ENCODE assay signal across 9 mouse cellular contexts in genomic region chr17:45581567-45581983, GRCm38 (mm10). TPM values are rescaled to one million over a fixed set of nuclear protein-coding genes. Genes with fewer than 3 reads are reported as not detected.
A peak's percentile ranks its signal among the peaks of the same experiment; 100 is the strongest.
DNase-seq lines count a peak whose midpoint lies in the region; ATAC-seq and TF ChIP-seq lines count a peak whose summit lies in the region.
"Had no signal": no experiment of that assay in that cellular context is flagged by ENCODE, and none has a peak within 500 bp of the region (broad histone marks: within the 10 kb centered on the region; RNA-seq: fewer than 3 reads in every experiment).

No protein-coding gene starts in this region.

- WGBS in cerebellum, adult 2 months = 5% methylated on average over 2 of the region's 2 CpGs
- WGBS in kidney, postnatal 0 days = 8% methylated on average over 2 of the region's 2 CpGs
- 5% methylated on average over 2 of the region's 2 CpGs for WGBS in liver, postnatal 0 days (ENCODE audit: insufficient replicate concordance)

- no peaks in the 10 kb centered on the region for H3K9me3 ChIP-seq in kidney, postnatal 0 days (replicated peaks; ENCODE audit: low read length)
- no peaks in the 10 kb centered on the region for H3K9me3 ChIP-seq in liver, postnatal 0 days (ENCODE audit: low read length)

- TF ChIP-seq EP300 in liver, postnatal 0 days (IDR thresholded peaks at IDR 0.05; ENCODE audit: low read depth) = no peak; the same call in 1 of the 2 replicates

- no peaks in the 10 kb centered on the region for H3K27me3 ChIP-seq in cerebellum, adult 2 months (ENCODE audit: control insufficient read depth, insufficient read depth, low read length)
- no peaks in the 10 kb centered on the region for H3K27me3 ChIP-seq in kidney, postnatal 0 days (ENCODE audit: insufficient read depth, low read length)
- H3K27me3 ChIP-seq in liver, postnatal 0 days (ENCODE audit: insufficient read depth, low read length) = no peaks in the 10 kb centered on the region

- H3K4me3 ChIP-seq in cerebellum, adult 2 months (replicated peaks; ENCODE audit: insufficient read depth, low read depth, low read length) = no peak overlapping the region
- H3K4me3 ChIP-seq in kidney, postnatal 0 days (replicated peaks; ENCODE audit: low read depth, low read length) = no peak overlapping the region
- no peak overlapping the region for H3K4me3 ChIP-seq in liver, postnatal 0 days (ENCODE audit: low read depth, low read length)

- no peaks in the 10 kb centered on the region for H3K36me3 ChIP-seq in kidney, postnatal 0 days (ENCODE audit: insufficient read depth, low read length)
- H3K36me3 ChIP-seq in liver, postnatal 0 days (replicated peaks; ENCODE audit: insufficient read depth, low read length) = peaks cover 13% of the 10 kb centered on the region

- no peak overlapping the region for H3K9ac ChIP-seq in kidney, postnatal 0 days (ENCODE audit: low read depth, low read length)
- no peak overlapping the region for H3K9ac ChIP-seq in liver, postnatal 0 days (replicated peaks)

- DNase-seq in adrenal gland, adult (ENCODE audit: inconsistent age in 2 of 2, low spot score in 1 of 2) = peak; percentile 72 to 91
- no peak for DNase-seq in adrenal gland, adult 8-10 months
- peak; percentile 74 for DNase-seq in cerebellum, adult 2 months
- peak; percentile 93 for DNase-seq in kidney, postnatal 0 days (ENCODE audit: low spot score)
- peak; percentile 81 for DNase-seq in liver, postnatal 0 days
- DNase-seq in retina, postnatal 7 days (ENCODE audit: low read depth, low spot score) = peak; percentile 67

- peaks cover 23% of the 10 kb centered on the region for H3K4me1 ChIP-seq in cerebellum, adult 2 months (ENCODE audit: control insufficient read depth, insufficient read depth, low read length)
- peaks cover 21% of the 10 kb centered on the region for H3K4me1 ChIP-seq in kidney, postnatal 0 days (replicated peaks; ENCODE audit: insufficient read depth, low read length)
- H3K4me1 ChIP-seq in liver, postnatal 0 days (ENCODE audit: insufficient read depth) = peaks cover 45% of the 10 kb centered on the region

- peak; percentile 71 for TF ChIP-seq CTCF in cerebellum, adult 2 months (IDR thresholded peaks at IDR 0.05; ENCODE audit: borderline replicate concordance, insufficient read depth, low read depth, low read length)
- peak; percentile 97 for TF ChIP-seq CTCF in kidney, postnatal 0 days (IDR thresholded peaks at IDR 0.05; ENCODE audit: low read depth)
- peak; percentile 97 for TF ChIP-seq CTCF in liver, postnatal 0 days (IDR thresholded peaks at IDR 0.05; ENCODE audit: low read depth)

- H3K27ac ChIP-seq in cerebellum, adult 2 months (ENCODE audit: insufficient read depth, low read length) = no peak overlapping the region
- H3K27ac ChIP-seq in kidney, postnatal 0 days = peak overlapping the region; percentile 73
- peak overlapping the region; percentile 66; the same call in 1 of the 2 replicates for H3K27ac ChIP-seq in liver, postnatal 0 days (ENCODE audit: low read depth)

- peak; percentile 82 for ATAC-seq in CD4-positive, CD25-positive, alpha-beta regulatory T cell, adult 4 months
- ATAC-seq in granulocyte monocyte progenitor cell, adult 5-6 weeks (replicated peaks; ENCODE audit: poor library complexity, severe bottlenecking) = peak; percentile 24
- 0 out of 2 replicates have a peak, but pooled peaks have one; percentile 15 for ATAC-seq in kidney, postnatal 0 days (replicated peaks; ENCODE audit: low FRiP score, low read depth)
- ATAC-seq in liver, postnatal 0 days = peak; percentile 53

- no peak overlapping the region for H3K4me2 ChIP-seq in kidney, postnatal 0 days (ENCODE audit: low read length)
- no peak overlapping the region for H3K4me2 ChIP-seq in liver, postnatal 0 days (ENCODE audit: low read depth, low read length)

- TF ChIP-seq POLR2A in cerebellum, adult 2 months (IDR thresholded peaks at IDR 0.05; ENCODE audit: borderline replicate concordance, insufficient read depth, low read length) = no peak

RNA-seq across cellular contexts. Expression of gene Hsp90ab1, which starts 8.5 kb away (rescaled TPM):
- 1,000 to 10,000 TPM; 1,432 to 3,205 (median 1,905) TPM for total RNA-seq in adrenal gland, adult 8-10 months (2022)
- 1,000 to 10,000 TPM; 1,172 to 1,222 TPM for polyA plus RNA-seq in CD4-positive, CD25-positive, alpha-beta regulatory T cell, adult 4 months (2017; shearing (Covaris generic))
- 915 and 924 TPM in 2 replicates for polyA plus RNA-seq in cerebellum, adult 2 months (2012; rRNA removed)
- total RNA-seq in granulocyte monocyte progenitor cell, adult 5-6 weeks (2014; fragmentation: Nextera tagmentation) = 1,977 and 2,073 TPM in 2 replicates
- total RNA-seq in granulocyte monocyte progenitor cell, adult 5-6 weeks (2017) = 2,383 and 2,522 TPM in 2 replicates
- 1,330 and 1,432 TPM in 2 replicates for polyA plus RNA-seq in kidney, postnatal 0 days (2015; fragmentation: Nextera tagmentation; extraction: Ambion mirVana)
- 419 and 445 TPM in 2 replicates for polyA plus RNA-seq in liver, postnatal 0 days (2015; fragmentation: Nextera tagmentation; extraction: Ambion mirVana)

RNA-seq across cellular contexts. Expression of gene Slc29a1, which starts 17.8 kb away (rescaled TPM):
- 100 to 1,000 TPM; 145 to 174 (median 158) TPM for total RNA-seq in adrenal gland, adult 8-10 months (2022)
- polyA plus RNA-seq in CD4-positive, CD25-positive, alpha-beta regulatory T cell, adult 4 months (2017; shearing (Covaris generic)) = 100 to 1,000 TPM in 1 of 2 experiments, 10 to 100 TPM in 1; 88.0 to 154 TPM
- 72.2 and 75.6 TPM in 2 replicates for polyA plus RNA-seq in cerebellum, adult 2 months (2012; rRNA removed)
- 60.7 and 107 TPM in 2 replicates for total RNA-seq in granulocyte monocyte progenitor cell, adult 5-6 weeks (2014; fragmentation: Nextera tagmentation)
- total RNA-seq in granulocyte monocyte progenitor cell, adult 5-6 weeks (2017) = 53.2 and 74.0 TPM in 2 replicates
- polyA plus RNA-seq in kidney, postnatal 0 days (2015; fragmentation: Nextera tagmentation; extraction: Ambion mirVana) = 93.6 and 101 TPM in 2 replicates
- polyA plus RNA-seq in liver, postnatal 0 days (2015; fragmentation: Nextera tagmentation; extraction: Ambion mirVana) = 83.0 and 91.6 TPM in 2 replicates

RNA-seq across cellular contexts. Expression of gene Slc35b2, which starts 17.9 kb away (rescaled TPM):
- 10 to 100 TPM; 51.7 to 68.9 (median 61.0) TPM for total RNA-seq in adrenal gland, adult 8-10 months (2022)
- polyA plus RNA-seq in CD4-positive, CD25-positive, alpha-beta regulatory T cell, adult 4 months (2017; shearing (Covaris generic)) = 10 to 100 TPM; 27.6 to 39.0 TPM
- 71.3 and 74.0 TPM in 2 replicates for polyA plus RNA-seq in cerebellum, adult 2 months (2012; rRNA removed)
- 88.5 and 124 TPM in 2 replicates for total RNA-seq in granulocyte monocyte progenitor cell, adult 5-6 weeks (2014; fragmentation: Nextera tagmentation)
- 39.3 and 77.1 TPM in 2 replicates for total RNA-seq in granulocyte monocyte progenitor cell, adult 5-6 weeks (2017)
- 131 and 138 TPM in 2 replicates for polyA plus RNA-seq in kidney, postnatal 0 days (2015; fragmentation: Nextera tagmentation; extraction: Ambion mirVana)
- polyA plus RNA-seq in liver, postnatal 0 days (2015; fragmentation: Nextera tagmentation; extraction: Ambion mirVana) = 47.7 and 47.9 TPM in 2 replicates

RNA-seq across cellular contexts. Expression of gene Mymx, which starts 20.3 kb away (rescaled TPM):
- total RNA-seq in adrenal gland, adult 8-10 months (2022) = under 1 TPM in 2 of 4 experiments, not detected in 2; 0.32 to 0.38 TPM
- polyA plus RNA-seq in CD4-positive, CD25-positive, alpha-beta regulatory T cell, adult 4 months (2017; shearing (Covaris generic)) = not detected
- not detected in 2 replicates for polyA plus RNA-seq in cerebellum, adult 2 months (2012; rRNA removed)
- total RNA-seq in granulocyte monocyte progenitor cell, adult 5-6 weeks (2014; fragmentation: Nextera tagmentation) = not detected in 2 replicates
- not detected in 2 replicates for total RNA-seq in granulocyte monocyte progenitor cell, adult 5-6 weeks (2017)
- 16.7 and 18.4 TPM in 2 replicates for polyA plus RNA-seq in kidney, postnatal 0 days (2015; fragmentation: Nextera tagmentation; extraction: Ambion mirVana)
- polyA plus RNA-seq in liver, postnatal 0 days (2015; fragmentation: Nextera tagmentation; extraction: Ambion mirVana) = 0.19 TPM in 1 of 2 replicates, not detected in the other
- total RNA-seq: layer of hippocampus, postnatal 36 days had no signal

RNA-seq across cellular contexts. Expression of gene Nfkbie, which starts 26.1 kb away (rescaled TPM):
- 1 to 10 TPM; 4.2 to 6.4 (median 5.6) TPM for total RNA-seq in adrenal gland, adult 8-10 months (2022)
- polyA plus RNA-seq in CD4-positive, CD25-positive, alpha-beta regulatory T cell, adult 4 months (2017; shearing (Covaris generic)) = 10 to 100 TPM; 33.1 to 48.1 TPM
- polyA plus RNA-seq in cerebellum, adult 2 months (2012; rRNA removed) = 12.5 and 13.5 TPM in 2 replicates
- total RNA-seq in granulocyte monocyte progenitor cell, adult 5-6 weeks (2014; fragmentation: Nextera tagmentation) = 4.6 and 7.8 TPM in 2 replicates
- 4.9 and 6.0 TPM in 2 replicates for total RNA-seq in granulocyte monocyte progenitor cell, adult 5-6 weeks (2017)
- 4.8 and 5.1 TPM in 2 replicates for polyA plus RNA-seq in kidney, postnatal 0 days (2015; fragmentation: Nextera tagmentation; extraction: Ambion mirVana)
- 2.8 and 3.0 TPM in 2 replicates for polyA plus RNA-seq in liver, postnatal 0 days (2015; fragmentation: Nextera tagmentation; extraction: Ambion mirVana)

Comparison
In these comparisons a context has a peak if more than half of its experiments do, and no peak if none do; other contexts are left out.
1. ATAC-seq: peak in every context shown above with its lines; median percentile 82 in CD4-positive, CD25-positive, alpha-beta regulatory T cell, adult 4 months; 53 in liver, postnatal 0 days; 24 in granulocyte monocyte progenitor cell, adult 5-6 weeks; 15 in kidney, postnatal 0 days.